Mouse (Mus musculus) T-helper 17 cell (primary cell): ENCODE measurements around the gene Rem2.

Source experiments
- in situ Hi-C, 2 experiments: fragments of 300-600 bp; cut with MboI, MseI; formaldehyde crosslinking; loops; 1 replicate in 1 of 2; 2 replicates in 1 of 2; pipeline ENCODE4 v1.15.1; 2025; ENCODE audit warnings: high pct_unique_total_duplicates in 2 of 2

Rem2 gene

DNA sequence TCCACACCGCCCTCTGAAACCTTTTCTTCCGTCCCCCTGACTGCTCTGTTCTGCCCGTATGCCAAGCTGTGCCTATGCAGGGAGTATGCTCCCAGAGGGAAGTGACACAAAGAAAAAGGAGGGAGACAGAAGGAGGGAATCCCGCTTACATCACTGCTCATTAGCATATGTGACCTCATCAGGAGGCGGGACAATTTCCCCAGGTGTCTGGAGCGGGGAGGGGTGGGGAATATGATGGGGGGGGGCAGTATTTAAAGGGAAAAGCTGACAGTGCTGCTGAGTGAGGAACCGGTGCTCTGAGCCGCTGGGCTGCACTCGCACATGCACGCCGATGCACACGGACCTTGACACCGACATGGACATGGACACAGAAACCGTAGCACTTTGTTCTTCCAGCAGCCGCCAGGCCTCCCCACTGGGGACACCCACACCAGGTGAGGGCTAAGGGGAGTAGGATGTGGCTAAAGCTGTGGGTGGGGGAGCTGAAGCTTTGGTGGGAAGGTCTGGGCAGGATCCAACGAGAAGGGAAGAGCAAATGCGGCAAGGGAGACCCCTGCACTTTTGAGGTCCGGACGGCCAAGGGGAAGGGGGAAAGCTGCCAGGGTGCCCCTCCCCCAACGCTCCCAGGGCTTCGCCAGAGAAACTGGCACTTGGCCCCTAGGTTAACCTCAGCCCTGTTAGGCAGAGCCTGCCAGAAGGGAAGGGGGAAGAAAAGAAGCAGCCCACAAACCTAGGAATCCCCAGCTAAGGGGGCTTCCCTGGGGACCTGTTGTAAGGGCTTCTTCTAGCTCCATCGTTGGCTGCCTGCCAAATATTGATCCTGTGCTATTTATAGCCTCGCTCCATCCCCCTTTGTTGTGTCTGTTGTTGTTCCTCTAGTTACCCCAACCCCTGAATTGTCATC, at the start of gene Rem2:
Gene Rem2, plus strand, starts transcription at position 160 of the 904 bp plus-strand sequence.
- in situ Hi-C loops: no loop called here

DNA sequence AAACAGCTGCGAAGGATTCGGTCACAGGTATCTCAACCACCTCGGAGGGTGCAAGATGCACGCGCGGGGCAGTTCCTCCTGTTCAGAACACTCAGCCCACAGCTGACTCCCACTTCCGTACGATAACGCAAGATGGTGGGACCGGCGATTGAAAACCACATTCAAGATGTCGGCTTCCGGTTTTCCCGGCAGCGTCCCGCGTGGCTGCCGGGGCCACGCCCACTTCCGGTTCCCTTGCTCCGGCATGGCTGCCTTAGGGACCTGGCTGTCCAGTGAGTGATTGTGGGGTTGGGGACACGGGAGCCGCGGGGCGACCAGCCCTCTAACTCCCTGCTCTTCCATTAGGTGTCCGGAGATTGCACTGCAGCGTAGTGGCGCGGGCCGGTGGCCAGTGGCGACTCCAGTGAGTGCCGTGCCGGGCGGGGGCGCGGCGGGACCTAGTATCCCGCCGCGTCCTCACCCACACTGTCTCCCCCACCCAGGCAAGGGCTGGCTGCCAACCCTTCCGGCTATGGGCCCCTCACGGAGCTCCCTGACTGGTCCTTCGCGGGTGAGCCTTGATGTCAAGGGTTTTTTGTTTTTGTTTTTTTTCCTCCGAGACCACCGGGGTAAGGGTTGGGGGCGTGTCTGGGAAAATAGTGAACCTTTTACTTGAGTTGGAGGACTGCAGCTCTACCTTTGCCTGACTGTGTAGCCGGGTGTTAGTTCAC, 49.1 kb upstream of the Rem2 start, which contains the start of gene Mrpl52:
Gene Mrpl52, plus strand, starts transcription at position 221 of the 710 bp plus-strand sequence.
- in situ Hi-C loops: loop anchor here in 1 of 2 experiments (10.0 kb wide), 1 partner anchor 192 kb away; no protein-coding TSS in a partner anchor

DNA sequence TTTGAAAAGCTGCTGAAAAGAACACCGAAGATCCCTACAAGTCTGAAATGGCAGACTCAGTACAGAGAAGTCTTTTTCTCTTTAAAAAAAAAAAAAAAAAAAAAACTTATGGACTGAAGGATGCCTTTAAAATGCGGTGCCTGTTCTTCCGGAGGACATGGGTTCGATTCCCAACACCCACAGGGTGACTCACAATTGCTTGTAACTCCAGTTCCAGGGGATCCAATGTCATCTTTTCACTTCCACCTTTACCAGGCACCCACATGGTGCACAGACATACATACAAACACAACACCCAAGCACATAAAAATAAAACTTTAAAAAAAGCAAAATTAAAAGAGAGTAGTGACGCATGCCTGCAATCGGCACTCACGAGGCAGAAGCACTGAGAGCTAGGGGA, 48.2 kb upstream of the Rem2 start:
- in situ Hi-C loops: loop anchor here in 1 of 2 experiments (10.0 kb wide), 1 partner anchor 193 kb away; no protein-coding TSS in a partner anchor

DNA sequence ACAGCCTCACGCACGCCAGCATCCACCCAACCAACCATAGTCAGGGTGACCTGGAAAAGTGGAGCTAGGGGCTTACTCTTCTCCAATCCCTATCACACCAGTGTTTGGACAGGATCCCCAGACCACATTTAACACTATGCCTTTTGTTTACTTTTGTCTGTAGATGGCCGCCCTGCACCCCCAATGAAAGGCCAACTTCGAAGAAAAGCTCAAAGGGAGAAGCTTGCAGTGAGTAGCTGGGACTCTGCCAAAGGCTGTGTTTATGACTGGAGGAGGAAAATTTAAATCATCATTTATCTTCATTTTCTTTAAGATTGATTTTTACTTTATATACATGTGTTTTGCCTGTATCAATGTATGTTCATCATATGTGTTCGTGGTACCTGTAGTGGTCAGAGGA, 47.5 kb upstream of the Rem2 start:
- in situ Hi-C loops: loop anchor here in 1 of 2 experiments (10.0 kb wide), 1 partner anchor 194 kb away; no protein-coding TSS in a partner anchor

DNA sequence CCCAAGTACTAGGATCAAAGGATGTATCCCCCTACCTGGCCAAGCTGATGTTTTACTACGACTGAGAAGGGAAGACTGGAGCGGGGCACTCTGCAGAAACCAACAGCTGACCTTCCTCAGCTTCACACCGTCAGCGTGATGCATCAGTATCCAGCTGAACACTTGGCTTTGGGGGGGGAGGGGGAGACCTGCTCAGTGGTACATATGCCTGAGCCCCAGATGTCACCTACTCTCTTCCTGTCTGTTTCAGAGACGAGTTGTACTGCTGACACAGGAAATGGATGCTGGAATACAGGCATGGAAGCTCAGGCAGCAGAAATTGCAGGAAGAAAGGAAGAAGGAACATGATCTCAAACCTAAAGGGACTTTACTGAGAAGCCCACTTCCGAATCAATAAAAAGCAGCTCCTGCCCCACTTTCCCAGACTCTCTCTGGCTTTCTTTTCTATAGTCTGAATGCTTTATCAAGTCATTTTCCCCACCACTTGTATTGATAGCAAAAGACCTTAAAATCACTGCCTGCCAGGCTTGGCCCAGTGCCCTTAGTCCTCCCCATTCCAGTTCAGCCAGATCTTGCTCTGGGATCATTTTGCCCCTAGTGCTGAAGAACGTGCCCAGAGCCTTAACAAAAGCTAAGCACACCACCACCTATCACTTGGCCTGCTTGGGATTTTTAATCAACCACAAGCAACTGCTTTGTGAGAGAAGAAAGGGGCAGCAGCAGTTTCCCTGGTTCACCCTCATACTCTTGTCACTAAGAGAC, 46.4 kb upstream of the Rem2 start:
- in situ Hi-C loops: loop anchor here in 1 of 2 experiments (10.0 kb wide), 1 partner anchor 195 kb away; no protein-coding TSS in a partner anchor

DNA sequence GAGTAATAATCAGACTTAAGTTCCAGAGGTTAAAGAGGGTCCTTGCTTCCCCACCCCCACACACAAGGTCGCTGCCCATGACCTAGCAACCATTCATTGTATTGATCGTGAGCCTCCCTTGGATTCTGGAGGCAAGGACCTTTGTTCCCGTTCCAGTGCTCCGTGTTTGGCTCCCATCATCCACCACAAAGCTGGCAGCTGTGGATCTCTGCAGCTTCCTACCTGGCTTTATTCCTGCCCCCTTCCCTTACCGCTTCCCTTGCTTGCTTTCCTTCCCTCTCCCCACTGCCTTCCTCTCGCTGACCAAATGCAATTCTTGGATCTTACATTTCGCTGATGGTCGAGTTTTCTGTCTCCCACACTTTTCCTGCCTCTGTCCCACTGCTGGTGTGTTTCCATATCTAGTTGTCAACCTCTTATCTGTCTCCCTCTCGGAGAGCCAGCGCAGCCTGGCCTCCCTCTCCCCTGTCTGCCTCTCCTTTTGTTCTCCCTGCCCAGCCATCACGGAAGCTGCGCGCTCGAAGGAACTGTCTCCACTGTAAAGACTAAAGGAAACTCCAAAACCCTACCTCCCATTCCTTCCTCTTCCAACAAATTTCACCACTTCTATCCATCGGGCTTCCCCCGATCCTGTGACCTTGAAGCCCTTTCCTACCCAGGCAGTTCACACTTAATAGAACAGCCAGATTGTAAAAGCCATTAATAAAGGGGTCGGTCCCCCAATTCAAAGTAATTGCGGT, 45.3 kb upstream of the Rem2 start:
- in situ Hi-C loops: no loop called here

DNA sequence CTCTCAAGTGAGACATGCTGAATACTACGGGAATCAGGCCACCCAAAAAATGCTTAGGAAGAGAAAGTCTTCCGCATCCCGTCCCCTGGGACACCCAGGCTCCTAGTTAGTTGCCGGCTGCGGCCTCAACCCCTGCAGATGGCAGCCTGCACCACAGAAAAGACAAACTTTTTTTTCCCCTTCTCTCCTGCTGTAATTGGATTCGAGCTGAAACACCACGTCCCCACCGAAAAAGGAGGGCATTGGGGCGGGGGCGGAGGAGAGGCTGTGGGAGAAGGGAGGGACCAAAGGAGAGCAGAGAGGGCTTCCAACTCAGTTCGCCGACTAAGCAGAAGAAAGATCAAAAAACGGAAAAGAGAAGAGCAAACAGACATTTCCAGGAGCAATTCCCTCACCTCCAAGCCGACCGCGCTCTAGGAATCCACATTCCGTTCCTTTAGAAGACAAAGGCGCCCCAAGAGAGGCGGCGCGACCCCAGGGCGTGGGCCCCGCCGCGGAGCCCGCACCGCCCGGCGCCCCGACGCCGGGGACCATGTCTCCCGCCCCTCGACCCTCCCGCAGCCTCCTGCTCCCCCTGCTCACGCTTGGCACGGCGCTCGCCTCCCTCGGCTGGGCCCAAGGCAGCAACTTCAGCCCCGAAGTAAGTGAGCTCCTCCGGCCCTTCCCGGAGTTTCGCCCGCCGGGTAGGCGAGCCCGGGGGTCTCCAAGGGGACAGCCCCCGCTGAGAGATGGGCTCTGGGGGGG, 44.4 kb upstream of the Rem2 start, which contains the start of gene Mmp14:
Gene Mmp14, plus strand, starts transcription at position 279 of the 744 bp plus-strand sequence.
- in situ Hi-C loops: no loop called here

DNA sequence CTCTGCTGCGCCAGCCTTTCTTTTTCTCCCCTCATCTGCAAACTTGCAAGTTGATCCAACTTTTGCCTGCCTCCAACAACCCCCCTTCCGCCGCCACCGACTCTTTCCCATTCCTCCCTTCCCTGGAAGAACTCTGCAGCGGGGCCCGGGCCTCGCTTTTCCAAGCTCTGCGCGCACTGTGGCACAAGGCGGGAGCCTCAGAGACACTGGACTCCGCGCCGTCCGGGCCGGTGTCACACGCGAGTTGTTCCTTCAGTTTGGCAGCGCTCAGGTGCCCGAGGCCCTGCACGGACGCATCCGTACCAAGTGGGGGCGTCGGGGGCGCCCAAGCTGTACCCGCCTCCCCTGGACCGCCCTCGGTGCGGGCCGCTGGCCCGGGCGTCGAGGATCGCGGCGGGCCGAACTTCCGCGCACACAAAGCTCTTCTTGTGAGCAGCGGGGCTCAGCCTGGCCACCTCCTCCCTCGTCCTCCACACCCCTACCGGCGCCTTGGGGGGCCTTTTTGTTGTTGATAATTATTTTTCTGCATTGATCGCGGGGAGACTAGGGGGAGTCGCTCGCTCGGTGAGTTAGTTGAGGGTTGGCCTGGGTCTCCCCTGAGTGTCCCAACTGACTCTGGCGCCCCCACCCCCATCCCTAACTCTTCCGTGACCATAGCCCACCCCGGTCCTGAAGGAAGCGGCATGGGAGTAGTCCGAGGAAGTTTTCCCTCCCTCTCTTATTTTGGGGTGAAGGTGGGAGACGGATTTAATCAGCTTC, 43.6 kb upstream of the Rem2 start:
- in situ Hi-C loops: no loop called here

DNA sequence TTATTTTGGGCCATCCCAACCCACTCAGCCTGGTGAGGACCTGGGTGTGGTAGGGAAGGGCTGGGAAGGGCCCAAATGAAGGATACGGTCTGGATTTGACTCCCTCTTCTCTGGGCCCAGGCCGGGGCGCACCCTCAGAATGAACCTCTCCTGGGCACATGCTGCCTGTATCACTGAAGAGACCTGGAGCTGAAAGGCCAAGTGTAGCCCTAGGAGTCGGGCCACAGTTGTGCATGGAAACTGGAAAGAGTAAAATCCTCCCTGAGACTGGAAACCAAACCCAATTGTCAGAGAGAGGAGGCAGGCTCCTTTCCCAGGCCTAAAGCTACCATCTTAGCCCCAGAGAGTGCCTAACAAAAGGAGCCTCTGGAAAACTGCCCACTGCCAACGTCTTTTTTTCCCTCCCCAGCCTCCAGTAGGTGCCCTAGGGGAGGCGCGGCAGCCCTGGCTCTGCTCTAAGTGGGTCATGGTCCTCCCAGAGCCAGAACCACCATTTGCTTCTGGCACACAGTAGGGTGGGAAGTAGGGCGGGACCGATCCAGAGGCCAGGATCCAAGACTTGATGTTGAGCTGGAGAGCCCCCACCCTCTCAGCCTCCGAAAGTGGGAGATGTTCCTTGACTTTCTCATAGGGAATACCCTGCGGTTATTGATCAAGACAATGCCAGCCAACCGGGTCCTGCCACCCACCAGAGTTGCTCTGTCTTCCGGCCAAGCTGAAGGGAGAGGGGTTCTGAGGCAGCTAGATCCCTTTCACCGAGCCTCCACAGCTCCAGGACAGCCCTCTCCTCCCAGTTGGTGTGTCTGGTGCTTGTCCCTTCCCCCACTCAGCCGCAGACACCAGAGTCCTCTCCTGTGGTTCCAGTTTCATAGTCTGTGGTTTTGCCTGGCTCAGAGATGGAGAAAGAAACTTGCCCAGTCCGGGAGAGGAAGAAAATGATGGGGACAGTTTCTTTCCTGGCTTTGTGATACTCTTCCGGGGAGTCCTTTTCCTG, 42.8 kb upstream of the Rem2 start:
- in situ Hi-C loops: no loop called here

DNA sequence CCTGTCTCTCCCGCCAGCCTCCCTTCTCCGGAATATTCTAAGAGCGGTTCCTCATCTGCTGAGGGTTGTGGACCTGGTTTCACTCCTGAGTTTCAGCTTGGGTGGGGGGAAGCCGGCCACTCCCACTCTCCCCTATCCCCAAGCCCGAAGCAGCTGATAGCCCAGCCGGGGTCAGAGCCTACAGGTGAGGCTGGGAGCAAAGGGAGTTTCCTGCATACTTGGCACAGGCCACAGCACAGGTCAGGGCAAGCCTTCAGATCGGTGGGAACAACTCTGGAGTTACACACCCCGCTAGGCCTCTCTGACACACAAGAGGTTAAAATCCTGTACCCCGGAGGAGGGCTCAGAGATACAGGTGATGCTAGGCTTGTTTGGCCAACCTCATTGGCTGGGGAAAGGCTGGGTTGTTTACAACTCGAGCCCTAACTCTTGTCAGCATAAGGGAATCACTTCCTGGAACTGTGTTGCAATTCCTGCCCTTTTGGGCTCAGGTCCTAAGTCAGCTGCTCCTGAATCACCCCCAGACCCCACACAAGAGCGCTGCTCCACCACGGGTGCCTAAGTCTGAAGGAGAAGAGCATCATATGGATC, 41.9 kb upstream of the Rem2 start:
- in situ Hi-C loops: no loop called here

DNA sequence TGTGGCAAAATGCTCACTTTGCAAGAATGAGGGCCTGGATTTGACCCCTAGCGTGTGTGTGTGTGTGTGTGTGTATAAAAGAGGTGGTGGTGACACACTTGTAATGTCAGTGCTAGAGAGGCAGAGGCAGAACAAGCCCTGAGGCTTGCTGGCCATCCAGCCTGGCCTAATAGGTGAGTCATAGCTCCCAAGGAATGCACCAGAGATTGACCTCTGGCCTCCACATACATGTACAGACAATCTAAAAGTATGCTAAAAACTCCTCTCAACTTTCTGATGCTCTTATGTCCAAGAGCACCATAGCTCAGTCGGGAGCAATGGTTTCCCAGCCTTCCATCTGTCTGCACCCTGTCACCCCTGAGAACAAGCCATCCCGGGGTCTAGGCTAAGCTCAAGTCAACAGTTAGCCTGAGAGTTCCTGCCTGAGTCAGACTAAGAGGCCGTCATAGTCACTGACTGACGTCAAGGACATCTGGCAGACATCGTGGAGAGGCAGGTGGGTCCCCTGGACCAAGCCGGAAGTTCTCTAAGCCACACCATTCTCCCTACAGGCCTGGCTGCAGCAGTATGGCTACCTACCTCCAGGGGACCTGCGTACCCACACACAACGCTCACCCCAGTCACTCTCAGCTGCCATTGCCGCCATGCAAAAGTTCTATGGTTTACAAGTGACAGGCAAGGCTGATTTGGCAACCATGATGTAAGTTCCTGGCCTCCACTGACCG, 40.5 kb upstream of the Rem2 start:
- in situ Hi-C loops: no loop called here

DNA sequence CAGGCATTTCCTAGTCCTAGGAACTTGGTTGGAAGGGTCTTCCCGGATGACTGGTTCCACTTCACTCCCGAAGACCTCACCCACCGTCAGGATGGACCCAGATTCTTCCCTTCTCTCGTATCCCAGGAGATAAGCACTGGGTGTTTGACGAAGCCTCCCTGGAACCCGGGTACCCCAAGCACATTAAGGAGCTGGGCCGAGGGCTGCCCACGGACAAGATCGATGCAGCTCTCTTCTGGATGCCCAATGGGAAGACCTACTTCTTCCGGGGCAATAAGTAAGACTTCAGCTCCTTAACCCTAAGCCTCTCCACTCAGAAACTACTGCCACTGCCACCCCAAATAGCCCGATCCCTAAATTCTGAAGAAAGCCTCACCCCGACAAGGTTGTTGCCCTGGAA, 36.7 kb upstream of the Rem2 start:
- in situ Hi-C loops: no loop called here

DNA sequence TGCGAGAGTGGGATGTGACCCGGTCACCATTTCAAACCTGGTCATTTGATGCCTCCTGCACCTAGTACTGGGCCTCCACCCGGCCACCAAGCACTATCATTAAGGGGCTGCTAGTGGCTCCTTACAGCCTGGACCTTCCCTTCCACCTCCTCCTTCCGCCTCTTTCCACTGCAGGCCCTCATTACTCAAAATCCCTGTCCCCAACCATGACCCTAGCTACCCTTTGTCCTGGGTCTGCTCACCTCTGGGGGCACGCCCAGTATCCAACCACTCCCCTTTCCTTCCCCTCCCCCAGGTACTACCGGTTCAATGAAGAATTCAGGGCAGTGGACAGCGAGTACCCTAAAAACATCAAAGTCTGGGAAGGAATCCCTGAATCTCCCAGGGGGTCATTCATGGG, 36.3 kb upstream of the Rem2 start:
- in situ Hi-C loops: no loop called here

DNA sequence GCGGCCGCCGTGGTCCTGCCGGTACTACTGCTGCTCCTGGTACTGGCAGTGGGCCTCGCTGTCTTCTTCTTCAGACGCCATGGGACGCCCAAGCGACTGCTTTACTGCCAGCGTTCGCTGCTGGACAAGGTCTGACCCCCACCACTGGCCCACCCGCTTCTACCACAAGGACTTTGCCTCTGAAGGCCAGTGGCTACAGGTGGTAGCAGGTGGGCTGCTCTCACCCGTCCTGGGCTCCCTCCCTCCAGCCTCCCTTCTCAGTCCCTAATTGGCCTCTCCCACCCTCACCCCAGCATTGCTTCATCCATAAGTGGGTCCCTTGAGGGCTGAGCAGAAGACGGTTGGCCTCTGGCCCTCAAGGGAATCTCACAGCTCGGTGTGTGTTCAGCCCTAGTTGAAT, 35.4 kb upstream of the Rem2 start:
- in situ Hi-C loops: no loop called here

DNA sequence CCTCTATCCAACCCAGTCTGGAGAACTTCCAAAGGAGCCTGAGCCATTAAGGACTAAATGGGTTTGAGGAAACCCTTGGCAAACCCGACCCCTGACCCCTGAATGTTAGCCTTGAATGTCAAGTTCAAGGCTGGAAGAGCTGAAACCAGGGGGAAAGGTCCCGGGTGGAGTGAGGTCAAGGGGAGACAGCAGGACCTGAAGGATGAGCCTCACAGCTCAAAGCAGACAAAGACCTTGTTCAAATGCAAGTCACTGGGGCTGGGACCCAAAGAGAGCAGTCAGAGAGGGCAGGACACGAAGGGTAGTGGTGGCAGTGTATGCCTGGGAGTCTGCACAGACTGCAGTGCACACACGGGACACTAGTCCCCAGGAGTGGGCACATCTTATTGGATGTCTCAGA, 34.5 kb upstream of the Rem2 start:
- in situ Hi-C loops: no loop called here

DNA sequence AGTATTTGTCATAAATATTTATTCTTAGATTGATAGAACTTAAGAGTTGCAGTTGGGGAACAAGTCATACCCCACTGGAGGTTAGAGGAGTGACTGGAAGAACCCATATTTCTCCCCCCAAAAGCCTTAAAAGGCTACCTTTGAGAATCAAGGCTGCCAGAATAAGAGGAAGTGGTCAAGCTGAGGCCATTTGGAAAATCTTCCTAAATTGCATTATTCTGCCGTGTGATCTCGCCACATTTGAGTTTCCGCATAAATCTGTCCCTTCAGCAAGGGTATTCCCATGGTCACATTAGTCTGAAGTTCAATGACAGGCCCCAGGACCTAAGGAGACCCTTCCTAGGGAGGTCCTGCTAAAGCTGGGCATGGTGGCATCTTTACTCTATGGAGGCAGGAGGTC, 33.4 kb upstream of the Rem2 start:
- in situ Hi-C loops: no loop called here

DNA sequence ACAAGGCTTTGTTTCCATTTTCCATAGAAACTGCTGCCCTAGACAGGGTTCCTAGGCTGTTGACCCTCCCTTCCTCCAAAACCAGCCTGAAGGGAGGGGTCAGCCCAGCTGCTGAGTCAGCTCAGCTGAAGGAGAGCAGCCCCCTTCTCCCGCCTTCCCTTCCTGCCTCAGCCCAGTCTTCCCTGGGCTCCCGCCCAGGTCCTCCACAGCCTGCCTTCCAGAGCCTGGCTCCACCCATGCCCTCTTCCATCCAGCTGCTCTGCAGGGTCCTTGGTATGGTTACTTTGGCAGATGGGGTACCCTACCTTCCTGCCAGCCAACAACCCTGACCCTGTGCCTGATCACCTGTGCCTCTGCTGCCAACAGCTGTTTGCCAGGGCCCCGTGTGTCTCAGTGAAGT, 32.7 kb upstream of the Rem2 start:
- in situ Hi-C loops: no loop called here
